Mouse (Mus musculus) hindbrain, embryonic 10.5 days (tissue): ENCODE results near the gene Gm20503. TPM values are rescaled to one million over a fixed set of nuclear protein-coding genes. Genes with fewer than 3 reads are reported as not detected.

ENCODE experiments used
- DNase-seq: peaks from one replicate; pipeline ENCODE4 v3.0.0-alpha.2; 2017; ENCODE audit warnings: low spot score
- H3K27ac ChIP-seq: fragments of 300-500 bp; sonication (generic); 2 replicates; pipeline ENCODE4 v1.5.1; 2016; ENCODE audit warnings: mild to moderate bottlenecking, moderate library complexity
- H3K27me3 ChIP-seq: fragments of 300-500 bp; sonication (generic); 2 replicates; pipeline ENCODE4 v1.6.1; 2016; ENCODE audit warnings: mild to moderate bottlenecking; ENCODE audit not compliant: poor library complexity, insufficient read depth, severe bottlenecking
- H3K36me3 ChIP-seq: fragments of 300-500 bp; sonication (generic); 2 replicates; pipeline ENCODE4 v1.6.1; 2016; ENCODE audit warnings: mild to moderate bottlenecking, moderate library complexity
- H3K4me1 ChIP-seq: fragments of 300-500 bp; sonication (generic); replicated peaks from 2 replicates; pipeline ENCODE4 v1.6.1; 2016; ENCODE audit warnings: mild to moderate bottlenecking
- H3K4me3 ChIP-seq: fragments of 300-500 bp; sonication (generic); 2 replicates; pipeline ENCODE4 v1.5.1; 2016; ENCODE audit warnings: mild to moderate bottlenecking, moderate library complexity
- H3K9me3 ChIP-seq: fragments of 300-500 bp; sonication (generic); 2 replicates; pipeline ENCODE4 v1.6.1; 2016; ENCODE audit warnings: mild to moderate bottlenecking, moderate library complexity
- whole genome bisulfite sequencing: fragments of 180-500 bp; shearing (Covaris S2); methylation state at CpG from one replicate; pipeline ENCODE4 v1.1.7; 2016; 5-methylcytosine and 5-hydroxymethylcytosine counted together
- polyA plus RNA-seq: library from polyadenylated mRNA; unstranded; fragments of >200 nt; fragmentation: Nextera tagmentation; extraction: Ambion mirVana; gene quantifications from 2 replicates; pipeline ENCODE4 v1.2.1, GENCODE M21; 2016

Gene Gm20503
- polyA plus RNA-seq, 1 experiment from 2014 or later, result 10.5 TPM

DNA sequence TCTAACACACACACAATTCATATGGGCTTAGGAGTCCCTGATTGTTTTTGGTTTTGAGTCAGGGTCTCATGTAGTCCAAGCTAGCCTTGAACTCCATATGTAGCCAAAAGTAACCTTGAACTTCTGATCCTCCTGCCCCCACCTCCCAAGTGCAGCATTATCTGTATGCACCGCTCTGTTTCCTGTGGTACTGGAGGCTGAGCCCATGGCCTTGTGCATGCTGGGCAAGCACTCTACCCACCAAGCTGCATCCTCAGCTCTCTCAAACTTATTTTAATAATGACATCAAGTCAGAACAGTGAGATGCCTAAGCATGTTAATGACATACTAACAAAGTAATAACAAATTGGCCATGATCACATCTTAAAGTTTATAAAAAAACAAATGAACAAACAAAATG lies 48.1 kb downstream of the Gm20503 start:
- Histone ChIP-seq H3K9me3 (no peaks in the 10 kb centered on the region), H3K27ac (no peak overlapping the region), H3K4me1 (peaks cover 6% of the 10 kb centered on the region), H3K36me3 (no peaks in the 10 kb centered on the region), H3K4me3 (no peak overlapping the region), H3K27me3 (no peaks in the 10 kb centered on the region)
- no peak for DNase-seq
- 98% methylated on average over 1 of the region's 1 CpGs for WGBS

GRCm38 (mm10) chr4:59057929-59058328 lies 54.9 kb downstream of the Gm20503 start:
- Histone ChIP-seq H3K36me3 (no peaks in the 10 kb centered on the region), H3K27me3 (no peaks in the 10 kb centered on the region), H3K9me3 (no peaks in the 10 kb centered on the region), H3K4me3 (no peak overlapping the region), H3K4me1 (no peaks in the 10 kb centered on the region), H3K27ac (no peak overlapping the region)
- 88% methylated on average over 3 of the region's 3 CpGs for WGBS
- no peak for DNase-seq

GRCm38 (mm10) chr4:59062526-59062925 lies 59.5 kb downstream of the Gm20503 start:
- no peak overlapping the region for H3K4me3 ChIP-seq
- H3K9me3 ChIP-seq, result no peaks in the 10 kb centered on the region
- no peaks in the 10 kb centered on the region for H3K27me3 ChIP-seq
- DNase-seq, result no peak
- no peaks in the 10 kb centered on the region for H3K4me1 ChIP-seq
- 72% methylated on average over 12 of the region's 12 CpGs for WGBS
- H3K36me3 ChIP-seq, result no peaks in the 10 kb centered on the region
- no peak overlapping the region for H3K27ac ChIP-seq

- WGBS, result 54% methylated on average over 3 of the region's 3 CpGs
These were observed 66.3 kb downstream of the Gm20503 start for GRCm38 (mm10) chr4:59069276-59069675.

GRCm38 (mm10) chr4:59083430-59083829 lies 80.4 kb downstream of the Gm20503 start:
- H3K4me3 ChIP-seq, result no peak overlapping the region
- no peaks in the 10 kb centered on the region for H3K36me3 ChIP-seq
- no peak for DNase-seq
- 80% methylated on average over 2 of the region's 2 CpGs for WGBS
- no peak overlapping the region for H3K27ac ChIP-seq
- no peaks in the 10 kb centered on the region for H3K9me3 ChIP-seq
- no peaks in the 10 kb centered on the region for H3K27me3 ChIP-seq
- no peaks in the 10 kb centered on the region for H3K4me1 ChIP-seq

More at GRCm38 (mm10) chr4:59069276-59069675, 66.3 kb downstream of the Gm20503 start:
- no peaks in the 10 kb centered on the region for H3K27me3 ChIP-seq
- DNase-seq, result no peak
- H3K36me3 ChIP-seq, result no peaks in the 10 kb centered on the region
- H3K9me3 ChIP-seq, result no peaks in the 10 kb centered on the region
- no peak overlapping the region for H3K4me3 ChIP-seq
- no peak overlapping the region for H3K27ac ChIP-seq
- no peaks in the 10 kb centered on the region for H3K4me1 ChIP-seq

DNA sequence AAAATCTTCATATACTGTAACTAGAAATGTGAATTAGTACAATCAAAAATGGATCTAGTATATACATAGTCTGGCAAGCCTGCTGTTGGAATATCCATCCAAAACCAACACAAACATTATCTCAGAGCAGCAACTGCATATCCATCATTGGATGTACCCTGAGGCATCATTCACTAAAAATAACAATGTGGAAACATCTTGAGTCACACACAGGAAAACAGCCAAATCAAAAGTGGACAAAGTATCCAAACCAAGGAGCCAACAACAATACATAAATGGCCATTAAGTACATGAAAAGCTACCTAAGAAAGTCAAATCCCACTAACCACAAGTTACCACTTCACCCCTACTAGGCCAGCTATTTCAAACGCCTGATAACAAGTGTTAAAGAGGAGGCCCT lies 86.4 kb downstream of the Gm20503 start:
- 49% methylated on average over 1 of the region's 1 CpGs for WGBS

More for the DNA sequence above, 86.4 kb downstream of the Gm20503 start:
- no peaks in the 10 kb centered on the region for H3K4me1 ChIP-seq
- H3K27me3 ChIP-seq, result no peaks in the 10 kb centered on the region
- no peak for DNase-seq
- no peak overlapping the region for H3K27ac ChIP-seq
- no peak overlapping the region for H3K4me3 ChIP-seq
- no peaks in the 10 kb centered on the region for H3K36me3 ChIP-seq
- no peaks in the 10 kb centered on the region for H3K9me3 ChIP-seq

Other genes starting within 250 kb of the Gm20503 start
- not detected in 2 replicates for gene Olfr267, start 215.5 kb upstream of the Gm20503 start, polyA plus RNA-seq
- gene Ecpas, start 90.5 kb upstream of the Gm20503 start, polyA plus RNA-seq, result 23.9 and 29.8 TPM in 2 replicates
- 0.55 and 1.0 TPM in 2 replicates for gene Zkscan16, start 59.6 kb upstream of the Gm20503 start, polyA plus RNA-seq
- 13.5 and 14.8 TPM in 2 replicates for gene Ptgr1, start 16.1 kb upstream of the Gm20503 start, polyA plus RNA-seq
- gene Dnajc25, start 8.1 kb upstream of the Gm20503 start, polyA plus RNA-seq, result 5.9 and 9.0 TPM in 2 replicates
- gene Gng10, start 31.9 kb downstream of the Gm20503 start, polyA plus RNA-seq, result 66.3 and 77.8 TPM in 2 replicates
- not detected in 2 replicates for gene AI481877, start 135.8 kb downstream of the Gm20503 start, polyA plus RNA-seq
- gene Ugcg, start 186.0 kb downstream of the Gm20503 start, polyA plus RNA-seq, result 9.0 and 10.0 TPM in 2 replicates